Mouse (Mus musculus) brown adipose tissue, adult 24 weeks (tissue): ENCODE data around the gene Mag. TPM values are rescaled to one million over a fixed set of nuclear protein-coding genes. Genes with fewer than 3 reads are reported as not detected.

Source experiments
- H3K27ac ChIP-seq: fragments of 200-500 bp; replicated peaks from 2 replicates; pipeline ENCODE4 v1.5.1; 2012; ENCODE audit warnings: low read depth, mild to moderate bottlenecking, low read length
- H3K4me1 ChIP-seq: fragments of 200-500 bp; 2 replicates; pipeline ENCODE4 v1.6.1; 2012; ENCODE audit warnings: low read length, mixed read lengths; ENCODE audit not compliant: control insufficient read depth, insufficient read depth, insufficient read length
- H3K4me3 ChIP-seq: fragments of 200-500 bp; 2 replicates; pipeline ENCODE4 v1.5.1; 2012; ENCODE audit warnings: low read depth, mild to moderate bottlenecking, low read length, moderate library complexity; ENCODE audit not compliant: insufficient read depth
- polyA plus RNA-seq: library from polyadenylated mRNA; stranded (reverse); fragments of >200 nt; gene quantifications from 2 replicates; pipeline ENCODE4 v1.2.4, GENCODE M21; 2012; ENCODE audit not compliant: missing spikeins, insufficient read depth, insufficient read length

Mag gene
- polyA plus RNA-seq, 1 experiment: not detected

- Histone ChIP-seq H3K4me3 (no peak overlapping the region), H3K4me1 (no peaks in the 10 kb centered on the region; the same call in 1 of the 2 replicates), H3K27ac (no peak overlapping the region)
Observed at GRCm38 (mm10) chr7:30863386-30863785, 51.3 kb downstream of the Mag start.

GRCm38 (mm10) chr7:30861464-30861863 lies 53.2 kb downstream of the Mag start, which contains the start of gene Ffar1:
Ffar1 (minus strand) TSS chr7:30861564.
- H3K4me1 ChIP-seq: no peaks in the 10 kb centered on the region; the same call in 1 of the 2 replicates
- no peak within 1 kb of the TSS for H3K4me3 ChIP-seq
- no peak within 1 kb of the TSS for H3K27ac ChIP-seq

- Histone ChIP-seq H3K4me3 (no peak overlapping the region), H3K4me1 (no peaks in the 10 kb centered on the region; the same call in 1 of the 2 replicates), H3K27ac (no peak overlapping the region)
Observed at GRCm38 (mm10) chr7:30859635-30860402, 54.9 kb downstream of the Mag start.

- no peak overlapping the region for H3K4me3 ChIP-seq
Observed at GRCm38 (mm10) chr7:30859290-30859634, 55.4 kb downstream of the Mag start.

GRCm38 (mm10) chr7:30857746-30858145 lies 56.9 kb downstream of the Mag start:
- no peak overlapping the region for H3K27ac ChIP-seq
- H3K4me1 ChIP-seq: no peaks in the 10 kb centered on the region; the same call in 1 of the 2 replicates
- H3K4me3 ChIP-seq: no peak overlapping the region

More at GRCm38 (mm10) chr7:30859290-30859634, 55.4 kb downstream of the Mag start:
- Histone ChIP-seq H3K4me1 (no peaks in the 10 kb centered on the region; the same call in 1 of the 2 replicates), H3K27ac (no peak overlapping the region)

GRCm38 (mm10) chr7:30856078-30856477 lies 58.6 kb downstream of the Mag start, which contains the start of gene Ffar3:
Ffar3 (minus strand) TSS chr7:30856178.
- no peak within 1 kb of the TSS for H3K4me3 ChIP-seq
- H3K4me1 ChIP-seq: no peaks in the 10 kb centered on the region; the same call in 1 of the 2 replicates
- no peak within 1 kb of the TSS for H3K27ac ChIP-seq

- H3K27ac ChIP-seq: no peak overlapping the region
- H3K4me1 ChIP-seq: no peaks in the 10 kb centered on the region
- no peak overlapping the region for H3K4me3 ChIP-seq
Observed at GRCm38 (mm10) chr7:30851421-30851820, 63.3 kb downstream of the Mag start.

Other genes starting within 250 kb of the Mag start
- gene Haus5, start 249.9 kb downstream of the Mag start, polyA plus RNA-seq: 2.3 and 2.9 TPM in 2 replicates
- gene Pmis2, start 243.3 kb downstream of the Mag start, polyA plus RNA-seq: not detected in 2 replicates
- gene 2200002J24Rik, start 215.9 kb downstream of the Mag start, polyA plus RNA-seq: not detected in 2 replicates
- gene Atp4a, start 202.7 kb downstream of the Mag start, polyA plus RNA-seq: not detected in 2 replicates
- 209 and 275 TPM in 2 replicates for gene Tmem147, start 185.3 kb downstream of the Mag start, polyA plus RNA-seq
- gene Gapdhs, start 171.2 kb downstream of the Mag start, polyA plus RNA-seq: not detected in 2 replicates
- gene Sbsn, start 163.4 kb downstream of the Mag start, polyA plus RNA-seq: 12.3 and 18.2 TPM in 2 replicates
- 7.4 and 7.8 TPM in 2 replicates for gene Dmkn, start 151.1 kb downstream of the Mag start, polyA plus RNA-seq
- 11.5 and 15.2 TPM in 2 replicates for gene Krtdap, start 127.0 kb downstream of the Mag start, polyA plus RNA-seq
- 4.8 and 7.4 TPM in 2 replicates for gene Ffar2, start 91.1 kb downstream of the Mag start, polyA plus RNA-seq
- not detected in 2 replicates for gene Ffar3, start 58.7 kb downstream of the Mag start, polyA plus RNA-seq
- gene Ffar1, start 53.3 kb downstream of the Mag start, polyA plus RNA-seq: not detected in 2 replicates
- gene Cd22, start 34.5 kb downstream of the Mag start, polyA plus RNA-seq: 0.40 and 0.88 TPM in 2 replicates
- gene Hamp2, start 9.8 kb upstream of the Mag start, polyA plus RNA-seq: not detected in 2 replicates
- 4.4 TPM in 1 of 2 replicates, not detected in the other for gene Hamp, start 29.2 kb upstream of the Mag start, polyA plus RNA-seq
- gene Usf2, start 41.9 kb upstream of the Mag start, polyA plus RNA-seq: 66.8 and 103 TPM in 2 replicates
- gene Lsr, start 58.6 kb upstream of the Mag start, polyA plus RNA-seq: 1.1 TPM in 1 of 2 replicates, not detected in the other
- not detected in 2 replicates for gene Fam187b, start 58.9 kb upstream of the Mag start, polyA plus RNA-seq
- 26.7 and 30.8 TPM in 2 replicates for gene Fxyd5, start 127.6 kb upstream of the Mag start, polyA plus RNA-seq
- 1.9 and 2.3 TPM in 2 replicates for gene Fxyd7, start 136.6 kb upstream of the Mag start, polyA plus RNA-seq
- 346 TPM in 2 replicates for gene Fxyd1, start 142.3 kb upstream of the Mag start, polyA plus RNA-seq
- gene Lgi4, start 144.5 kb upstream of the Mag start, polyA plus RNA-seq: 3.0 and 3.2 TPM in 2 replicates
- not detected in 2 replicates for gene Fxyd3, start 161.8 kb upstream of the Mag start, polyA plus RNA-seq
- gene Hpn, start 200.4 kb upstream of the Mag start, polyA plus RNA-seq: not detected in 2 replicates
- gene Scn1b, start 212.1 kb upstream of the Mag start, polyA plus RNA-seq: 25.9 and 30.4 TPM in 2 replicates
- gene Gramd1a, start 241.0 kb upstream of the Mag start, polyA plus RNA-seq: 24.7 and 34.9 TPM in 2 replicates